Mouse (Mus musculus) brain, embryonic 14.5 days (tissue): ENCODE results near the gene Lrch1. TPM values are rescaled to one million over a fixed set of nuclear protein-coding genes. Genes with fewer than 3 reads are reported as not detected.

ENCODE experiments used
- DNase-seq: peaks from one replicate; pipeline ENCODE4 v3.0.0-alpha.2; 2011; ENCODE audit warnings: low read depth
- CTCF ChIP-seq: fragments of 200-500 bp; IDR thresholded peaks from 2 replicates; pipeline ENCODE4 v1.5.1; 2012; ENCODE audit warnings: inconsistent platforms, mild to moderate bottlenecking, moderate library complexity, borderline replicate concordance; ENCODE audit not compliant: insufficient read depth, insufficient read length; ENCODE audit errors: extremely low read depth
- POLR2A ChIP-seq: fragments of 200-500 bp; IDR thresholded peaks from 2 replicates; pipeline ENCODE4 v1.6.1; 2012; ENCODE audit warnings: mild to moderate bottlenecking, inconsistent platforms, borderline replicate concordance; ENCODE audit not compliant: poor library complexity, insufficient read depth, insufficient read length, severe bottlenecking; ENCODE audit errors: extremely low read depth
- polyA plus RNA-seq: library from polyadenylated mRNA; depleted of rRNA; stranded (reverse); fragments of >200 nt; gene quantifications from 2 replicates; pipeline ENCODE4 v1.2.3, GENCODE M21; 2012

The Lrch1 gene
- polyA plus RNA-seq, 1 experiment = 15.3 TPM

- no peak for DNase-seq
- TF ChIP-seq CTCF = no peak
- TF ChIP-seq POLR2A = no peak
Observed at GRCm38 (mm10) chr14:74916691-74917090, 31.0 kb downstream of the Lrch1 start.

- no peak for DNase-seq
- no peak for TF ChIP-seq CTCF
Observed at GRCm38 (mm10) chr14:74916075-74916474, 31.6 kb downstream of the Lrch1 start.

GRCm38 (mm10) chr14:74915658-74916057 is 32.0 kb downstream of the Lrch1 start:
- no peak for DNase-seq
- TF ChIP-seq POLR2A (no peak), CTCF (no peak)

- peak; percentile 65 for DNase-seq
- TF ChIP-seq POLR2A (no peak), CTCF (no peak)
Observed at GRCm38 (mm10) chr14:74915025-74915424, 32.7 kb downstream of the Lrch1 start.

- no peak for DNase-seq
- TF ChIP-seq POLR2A = no peak
- TF ChIP-seq CTCF = no peak
Observed at GRCm38 (mm10) chr14:74913381-74914230, 34.1 kb downstream of the Lrch1 start.

GRCm38 (mm10) chr14:74910363-74910762 is 37.3 kb downstream of the Lrch1 start:
- DNase-seq = no peak
- TF ChIP-seq CTCF (no peak), POLR2A (no peak)

GRCm38 (mm10) chr14:74909021-74909420 is 38.7 kb downstream of the Lrch1 start:
- no peak for TF ChIP-seq POLR2A
- TF ChIP-seq CTCF = no peak
- no peak for DNase-seq

GRCm38 (mm10) chr14:74908250-74908649 is 39.4 kb downstream of the Lrch1 start:
- DNase-seq = no peak
- no peak for TF ChIP-seq CTCF
- TF ChIP-seq POLR2A = no peak

- TF ChIP-seq POLR2A (no peak), CTCF (no peak)
- DNase-seq = peak; percentile 71
Observed at GRCm38 (mm10) chr14:74907706-74908105, 40.0 kb downstream of the Lrch1 start.

- TF ChIP-seq POLR2A (no peak), CTCF (no peak)
Observed at GRCm38 (mm10) chr14:74905990-74906389, 41.7 kb downstream of the Lrch1 start.

GRCm38 (mm10) chr14:74904442-74904841 is 43.2 kb downstream of the Lrch1 start:
- no peak for DNase-seq
- TF ChIP-seq CTCF (no peak), POLR2A (no peak)

More at GRCm38 (mm10) chr14:74905990-74906389, 41.7 kb downstream of the Lrch1 start:
- DNase-seq = no peak

GRCm38 (mm10) chr14:74903047-74903446 is 44.6 kb downstream of the Lrch1 start:
- TF ChIP-seq CTCF = no peak
- no peak for DNase-seq

GRCm38 (mm10) chr14:74900705-74901369 is 46.8 kb downstream of the Lrch1 start:
- no peak for DNase-seq
- no peak for TF ChIP-seq POLR2A
- TF ChIP-seq CTCF = no peak
